Mouse (Mus musculus) lung, postnatal 0 days (tissue): Measurements from ENCODE around the gene Rasa2. TPM values are rescaled to one million over a fixed set of nuclear protein-coding genes. Genes with fewer than 3 reads are reported as not detected.
A peak's percentile ranks its signal among the peaks of the same experiment; 100 is the strongest.

Experiments
- ATAC-seq: fragments of 200-750 bp; cut with Nextera tagmentation; 2 replicates; pipeline ENCODE4 v1.8.0; 2017; ENCODE audit warnings: moderate library complexity
- DNase-seq: peaks from one replicate; pipeline ENCODE4 v3.0.0-alpha.2; 2016; ENCODE audit warnings: low spot score
- H3K27ac ChIP-seq: fragments of 300-500 bp; sonication (generic); 2 replicates; pipeline ENCODE4 v1.5.1; 2014; ENCODE audit warnings: antibody characterized with exemption, mild to moderate bottlenecking, low read length, mixed read lengths
- H3K27me3 ChIP-seq: fragments of 300-500 bp; sonication (generic); replicated peaks from 2 replicates; pipeline ENCODE4 v1.6.1; 2014; ENCODE audit warnings: low read length, mixed read lengths; ENCODE audit not compliant: insufficient read depth
- H3K36me3 ChIP-seq: fragments of 300-500 bp; sonication (generic); 2 replicates; pipeline ENCODE4 v1.6.1; 2014; ENCODE audit warnings: low read length, mixed read lengths; ENCODE audit not compliant: insufficient read depth
- H3K4me1 ChIP-seq: fragments of 300-500 bp; sonication (generic); 2 replicates; pipeline ENCODE4 v1.6.1; 2014; ENCODE audit warnings: antibody characterized with exemption, low read depth, low read length, mixed read lengths; ENCODE audit not compliant: insufficient read depth
- H3K4me2 ChIP-seq: fragments of 300-500 bp; sonication (generic); replicated peaks from 2 replicates; pipeline ENCODE4 v1.6.1; 2014; ENCODE audit warnings: low read depth, mild to moderate bottlenecking, low read length, moderate library complexity, mixed read lengths
- H3K4me3 ChIP-seq: fragments of 300-500 bp; sonication (generic); 2 replicates; pipeline ENCODE4 v1.5.1; 2014; ENCODE audit warnings: low read depth, low read length
- H3K9ac ChIP-seq: fragments of 300-500 bp; sonication (generic); replicated peaks from 2 replicates; pipeline ENCODE4 v1.6.1; 2014; ENCODE audit warnings: low read depth, mild to moderate bottlenecking
- H3K9me3 ChIP-seq: fragments of 300-500 bp; sonication (generic); 2 replicates; pipeline ENCODE4 v1.6.1; 2016; ENCODE audit warnings: low read length, mixed read lengths
- CTCF ChIP-seq: IDR thresholded peaks from 2 replicates; pipeline ENCODE4 v1.5.1; 2016; ENCODE audit warnings: antibody characterized with exemption, mild to moderate bottlenecking
- EP300 ChIP-seq: IDR thresholded peaks from 2 replicates; pipeline ENCODE4 v1.6.1; 2016; ENCODE audit warnings: antibody characterized with exemption, mild to moderate bottlenecking, control low read depth
- WGBS: fragments of 180-500 bp; shearing (Covaris S2); extraction: QIAGEN DNeasy Blood & Tissue Kit; methylation state at CpG from one replicate; pipeline ENCODE4 v1.1.7; 2014; 5-methylcytosine and 5-hydroxymethylcytosine counted together
- polyA plus RNA-seq: library from polyadenylated mRNA; unstranded; fragments of >200 nt; fragmentation: Nextera tagmentation; extraction: Ambion mirVana; gene quantifications from 2 replicates; pipeline ENCODE4 v1.2.1, GENCODE M21; 2015

Gene Rasa2
- polyA plus RNA-seq, 1 experiment from 2014 or later = 12.3 TPM

DNA sequence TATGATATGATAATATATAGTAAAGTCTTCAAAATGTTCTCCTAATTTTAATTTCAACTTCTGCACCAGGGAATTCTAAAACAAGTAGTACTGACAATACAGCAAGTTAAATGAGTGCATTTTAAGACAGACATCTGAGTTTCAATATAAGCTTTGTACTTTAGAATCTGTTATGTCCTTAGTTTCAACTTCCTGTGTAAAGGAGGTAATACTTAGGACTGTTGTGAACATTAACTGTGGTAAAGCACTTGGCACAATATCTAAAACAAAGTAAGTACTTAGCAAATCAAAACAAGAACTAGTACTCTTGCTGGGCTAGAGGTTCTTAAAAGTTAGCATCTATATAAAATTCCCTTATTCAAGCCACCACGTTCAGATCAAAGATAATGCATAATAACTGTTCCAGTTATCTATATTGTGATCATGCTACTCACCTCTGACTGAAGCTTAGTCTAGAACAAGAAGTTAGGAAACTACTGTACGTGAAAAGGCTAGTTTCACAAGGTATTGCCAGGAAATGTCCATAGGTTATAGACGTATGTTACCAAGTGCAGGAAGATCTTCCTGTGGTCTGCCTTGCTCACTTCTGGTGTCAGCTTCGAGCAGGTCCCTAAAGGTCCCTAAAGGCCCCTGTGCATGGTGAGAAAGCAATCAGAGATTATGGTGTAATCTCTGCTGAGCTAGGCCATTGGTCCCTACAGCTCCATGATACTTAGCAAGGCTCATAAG, 12.8 kb downstream of the Rasa2 start:
- H3K27ac ChIP-seq = 0 out of 2 replicates have a peak overlapping the region, but pooled peaks have one; percentile 11
- no peaks in the 10 kb centered on the region for H3K27me3 ChIP-seq
- H3K4me1 ChIP-seq = no peaks in the 10 kb centered on the region
- no peak overlapping the region for H3K4me3 ChIP-seq
- ATAC-seq = no peak
- no peak for DNase-seq
- no peaks in the 10 kb centered on the region for H3K9me3 ChIP-seq
- H3K9ac ChIP-seq = no peak overlapping the region
- H3K36me3 ChIP-seq = no peaks in the 10 kb centered on the region
- no peak for TF ChIP-seq EP300
- TF ChIP-seq CTCF = no peak
- WGBS = 66% methylated on average over 4 of the region's 4 CpGs
- H3K4me2 ChIP-seq = no peak overlapping the region

DNA sequence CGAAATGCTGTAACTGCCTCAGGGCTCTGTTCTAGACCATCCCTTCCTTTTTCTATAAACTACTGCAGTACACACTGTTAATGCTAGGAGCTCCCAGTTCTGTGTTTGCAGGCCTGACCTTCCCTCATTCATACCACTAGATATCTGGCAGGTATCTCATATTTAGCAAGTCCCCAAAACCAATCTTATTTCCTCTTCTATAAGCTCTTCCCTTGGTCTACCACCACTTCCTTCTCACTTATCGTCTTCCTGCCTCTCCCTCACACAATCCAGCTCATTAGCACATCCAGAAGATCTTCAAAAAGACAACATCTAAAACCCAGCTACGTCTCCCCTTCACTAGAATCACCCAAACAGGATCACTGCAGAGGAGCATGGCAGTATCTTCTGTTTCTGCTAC, 19.1 kb downstream of the Rasa2 start:
- TF ChIP-seq EP300 (no peak), CTCF (no peak)

DNA sequence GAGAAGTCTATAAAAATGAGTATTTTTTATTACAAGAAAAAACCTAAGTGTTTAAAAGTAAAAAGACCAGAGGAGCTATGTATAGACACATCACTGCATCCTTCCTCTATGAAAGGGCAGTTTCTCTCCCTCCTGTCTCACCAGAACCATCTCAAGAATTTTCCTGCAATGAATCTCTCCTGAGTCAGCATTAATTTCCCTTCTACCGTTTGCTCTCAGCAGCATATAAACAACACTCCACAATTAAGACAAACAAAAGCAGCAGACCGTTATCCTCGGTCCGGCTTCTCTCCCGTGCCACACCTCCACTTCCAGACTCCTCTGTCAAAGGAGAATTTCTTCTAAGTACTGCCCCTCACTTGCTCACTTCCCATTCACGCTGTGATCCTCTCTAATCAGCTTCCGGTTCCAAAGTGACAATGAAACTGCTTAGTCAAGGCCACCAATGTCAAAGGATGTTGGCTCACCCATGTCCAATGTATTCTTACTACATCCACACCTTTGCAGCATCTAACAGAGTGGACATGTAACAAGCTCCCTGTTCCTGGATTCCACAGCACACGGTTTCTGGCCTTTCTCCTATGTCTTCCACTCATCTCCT, 19.6 kb downstream of the Rasa2 start:
- Histone ChIP-seq H3K4me1 (peaks cover 12% of the 10 kb centered on the region; the same call in 1 of the 2 replicates), H3K36me3 (peaks cover 5% of the 10 kb centered on the region; the same call in 1 of the 2 replicates), H3K9ac (no peak overlapping the region), H3K4me2 (no peak overlapping the region), H3K9me3 (peaks cover 3% of the 10 kb centered on the region; the same call in 1 of the 2 replicates), H3K27ac (no peak overlapping the region), H3K4me3 (no peak overlapping the region), H3K27me3 (no peaks in the 10 kb centered on the region)
- no peak for TF ChIP-seq EP300
- no peak for TF ChIP-seq CTCF
- WGBS = 23% methylated on average over 8 of the region's 8 CpGs
- DNase-seq = no peak
- ATAC-seq = no peak

More for the DNA sequence above, 19.1 kb downstream of the Rasa2 start:
- H3K36me3 ChIP-seq = peaks cover 5% of the 10 kb centered on the region; the same call in 1 of the 2 replicates
- no peaks in the 10 kb centered on the region for H3K27me3 ChIP-seq
- DNase-seq (no peak), ATAC-seq (no peak)
- no peak overlapping the region for H3K4me2 ChIP-seq
- H3K27ac ChIP-seq = no peak overlapping the region
- no peak overlapping the region for H3K9ac ChIP-seq
- H3K4me3 ChIP-seq = no peak overlapping the region
- WGBS = 69% methylated on average over 3 of the region's 3 CpGs
- H3K9me3 ChIP-seq = no peaks in the 10 kb centered on the region; the same call in 1 of the 2 replicates
- peaks cover 12% of the 10 kb centered on the region; the same call in 1 of the 2 replicates for H3K4me1 ChIP-seq

DNA sequence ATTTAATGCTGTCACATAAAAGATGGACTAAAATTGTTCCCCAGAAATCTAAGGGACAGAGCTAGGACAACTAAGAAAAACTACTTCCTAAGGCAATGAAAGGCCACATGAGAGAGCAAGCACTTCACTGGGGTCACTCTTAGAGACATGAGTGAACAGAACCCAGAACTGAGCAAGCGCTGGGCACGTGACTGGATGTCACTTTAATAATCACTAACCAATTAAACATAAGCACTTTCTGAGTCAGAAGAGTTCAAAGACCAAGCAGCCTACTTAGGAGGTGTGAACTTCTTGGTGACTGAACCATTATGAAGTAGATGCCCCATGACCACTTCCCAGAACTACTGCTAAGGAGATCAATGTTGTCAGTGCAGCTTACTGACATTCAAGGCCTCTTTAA, 20.6 kb downstream of the Rasa2 start:
- Histone ChIP-seq H3K4me1 (peaks cover 12% of the 10 kb centered on the region; the same call in 1 of the 2 replicates), H3K9ac (no peak overlapping the region), H3K36me3 (peaks cover 5% of the 10 kb centered on the region; the same call in 1 of the 2 replicates), H3K27me3 (no peaks in the 10 kb centered on the region), H3K4me2 (no peak overlapping the region), H3K27ac (no peak overlapping the region), H3K9me3 (peaks cover 3% of the 10 kb centered on the region), H3K4me3 (no peak overlapping the region)
- 71% methylated on average over 2 of the region's 2 CpGs for WGBS
- DNase-seq = no peak
- TF ChIP-seq CTCF = no peak
- no peak for TF ChIP-seq EP300
- ATAC-seq = no peak

DNA sequence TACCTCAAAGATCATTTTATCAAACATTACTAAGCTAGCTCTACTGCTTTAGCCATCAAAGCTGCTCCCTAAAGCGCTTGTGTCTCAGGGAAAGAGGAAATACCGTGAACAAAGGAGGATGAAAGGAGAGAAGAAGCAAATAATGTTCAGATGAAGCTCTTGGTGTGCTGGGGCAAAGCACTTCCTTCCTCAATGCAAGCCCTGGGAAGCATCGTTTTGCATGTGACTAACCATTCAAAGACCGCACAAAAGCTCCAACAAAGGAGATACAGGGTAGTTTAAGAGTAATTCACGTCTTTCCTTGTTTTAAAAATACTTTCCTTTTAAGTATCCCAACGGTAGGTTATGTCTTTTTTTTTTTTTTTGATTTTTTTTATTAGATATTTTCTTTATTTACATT, 28.0 kb downstream of the Rasa2 start:
- TF ChIP-seq CTCF = no peak
- TF ChIP-seq EP300 = no peak
- Histone ChIP-seq H3K9ac (no peak overlapping the region), H3K27ac (no peak overlapping the region), H3K36me3 (peaks cover 12% of the 10 kb centered on the region), H3K4me3 (no peak overlapping the region), H3K9me3 (peaks cover 3% of the 10 kb centered on the region), H3K4me2 (no peak overlapping the region), H3K4me1 (no peaks in the 10 kb centered on the region), H3K27me3 (no peaks in the 10 kb centered on the region)
- DNase-seq (no peak), ATAC-seq (no peak)
- 60% methylated on average over 6 of the region's 6 CpGs for WGBS

- DNase-seq = no peak
- Histone ChIP-seq H3K4me1 (no peaks in the 10 kb centered on the region), H3K27ac (no peak overlapping the region), H3K9me3 (no peaks in the 10 kb centered on the region), H3K36me3 (peaks cover 7% of the 10 kb centered on the region; the same call in 1 of the 2 replicates), H3K4me2 (no peak overlapping the region), H3K9ac (no peak overlapping the region), H3K4me3 (no peak overlapping the region), H3K27me3 (no peaks in the 10 kb centered on the region)
- WGBS = 95% methylated on average over 1 of the region's 1 CpGs
- ATAC-seq = no peak
- TF ChIP-seq EP300 (no peak), CTCF (peak; percentile 42)
Observed at GRCm38 (mm10) chr9:96597899-96598298, 33.5 kb downstream of the Rasa2 start.
